Mouse (Mus musculus): ENCODE data around the gene Cracr2a. TPM values are rescaled to one million over a fixed set of nuclear protein-coding genes. Genes with fewer than 3 reads are reported as not detected.
A peak's percentile ranks its signal among the peaks of the same experiment; 100 is the strongest.

Gene Cracr2a
- polyA plus RNA-seq, 1 experiment from 2014 or later, result 2.8 TPM

DNA sequence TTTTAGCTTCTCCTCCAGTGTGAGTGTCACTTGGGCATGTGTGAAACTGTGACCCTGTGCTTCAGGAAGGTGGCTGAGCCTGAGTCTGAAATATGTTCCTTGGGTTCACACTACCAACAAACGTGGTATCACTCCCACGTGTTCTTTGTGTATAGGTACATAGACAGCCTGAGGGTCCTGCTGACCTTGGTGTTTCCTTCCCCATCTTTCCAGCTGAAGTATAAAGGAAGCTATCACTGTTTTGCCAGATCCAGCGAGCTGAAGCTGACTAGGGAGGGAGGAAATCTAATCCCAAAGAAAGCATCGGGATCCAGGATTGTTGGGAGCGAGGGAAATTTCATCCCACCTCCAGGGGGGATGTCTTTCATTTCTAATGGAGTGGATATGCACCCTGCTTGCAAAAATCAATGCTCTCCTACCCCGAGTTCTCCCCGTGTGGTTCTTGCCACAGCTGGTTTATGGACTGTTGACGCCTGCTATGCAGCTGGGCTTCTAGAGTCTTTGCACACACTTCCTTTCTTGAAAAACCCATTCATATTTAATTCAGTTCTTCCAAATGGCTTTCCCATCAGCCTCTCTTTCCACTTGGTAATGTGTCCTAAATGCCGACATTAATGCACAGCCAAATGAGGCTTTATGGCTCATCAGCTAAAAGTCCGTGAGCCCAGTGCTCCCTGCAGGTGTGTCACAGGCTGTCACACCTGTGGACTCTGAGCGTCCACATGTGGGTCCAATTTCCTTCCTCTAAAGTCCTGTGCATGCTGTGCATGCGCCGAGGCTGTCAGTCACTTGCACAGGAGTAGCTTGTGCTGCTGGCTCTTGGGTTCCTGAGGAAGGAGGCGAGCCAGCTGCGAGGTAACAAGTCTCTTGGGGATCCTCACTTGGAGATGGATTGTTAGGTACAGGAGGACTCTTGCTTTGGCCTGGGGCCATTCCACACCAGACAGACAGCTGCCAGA lies 44.2 kb downstream of the Cracr2a start:
- peaks cover 5% of the 10 kb centered on the region; the same call in 1 of the 2 replicates for H3K4me1 ChIP-seq (ENCODE audit: insufficient read depth)
- H3K4me2 ChIP-seq, result no peak overlapping the region
- 51% methylated on average over 15 of the region's 15 CpGs for WGBS
- H3K9me3 ChIP-seq (ENCODE audit: low read depth, low read length), result peaks cover 3% of the 10 kb centered on the region; the same call in 1 of the 2 replicates
- DNase-seq (peak; percentile 78), ATAC-seq (ENCODE audit: insufficient read depth) (peak; percentile 80)
- no peaks in the 10 kb centered on the region for H3K27me3 ChIP-seq (ENCODE audit: insufficient read depth, low read length)
- no peak overlapping the region for H3K9ac ChIP-seq
- TF ChIP-seq CTCF (IDR thresholded peaks at IDR 0.05; ENCODE audit: low read depth), result no peak
- no peaks in the 10 kb centered on the region for H3K36me3 ChIP-seq (ENCODE audit: insufficient read depth)
- H3K27ac ChIP-seq (ENCODE audit: low read depth), result peak overlapping the region; percentile 51; the same call in 1 of the 2 replicates
- no peak overlapping the region for H3K4me3 ChIP-seq (ENCODE audit: low read depth, low read length)

DNA sequence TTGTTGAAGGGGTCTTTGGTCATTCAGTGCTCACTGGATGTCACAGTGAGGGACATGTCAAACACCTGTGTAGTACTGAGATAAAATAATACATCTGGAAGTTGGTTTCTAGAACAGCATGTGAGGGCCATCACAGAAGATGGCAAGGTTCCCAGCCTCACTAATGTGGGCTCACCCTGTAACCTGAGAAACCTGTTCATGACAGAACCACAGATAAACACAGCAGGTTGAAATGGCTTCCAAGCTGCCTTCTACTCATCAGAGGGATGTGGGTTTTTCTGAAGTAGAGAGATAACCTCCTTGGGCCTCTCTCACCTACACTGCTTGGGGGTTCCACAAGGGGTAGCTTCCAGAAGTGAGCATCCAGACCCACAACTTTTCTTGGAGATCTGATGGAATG lies 48.5 kb downstream of the Cracr2a start:
- no peaks in the 10 kb centered on the region for H3K27me3 ChIP-seq (ENCODE audit: insufficient read depth, low read length)
- no peak overlapping the region for H3K4me2 ChIP-seq
- H3K4me1 ChIP-seq (ENCODE audit: insufficient read depth), result peaks cover 15% of the 10 kb centered on the region
- H3K36me3 ChIP-seq (ENCODE audit: insufficient read depth), result no peaks in the 10 kb centered on the region
- no peak for DNase-seq
- H3K9ac ChIP-seq, result no peak overlapping the region
- ATAC-seq (ENCODE audit: insufficient read depth), result no peak
- TF ChIP-seq CTCF (IDR thresholded peaks at IDR 0.05; ENCODE audit: low read depth), result no peak
- H3K9me3 ChIP-seq (ENCODE audit: low read depth, low read length), result no peaks in the 10 kb centered on the region
- no peak overlapping the region for H3K4me3 ChIP-seq (ENCODE audit: low read depth, low read length)
- H3K27ac ChIP-seq (ENCODE audit: low read depth), result no peak overlapping the region

DNA sequence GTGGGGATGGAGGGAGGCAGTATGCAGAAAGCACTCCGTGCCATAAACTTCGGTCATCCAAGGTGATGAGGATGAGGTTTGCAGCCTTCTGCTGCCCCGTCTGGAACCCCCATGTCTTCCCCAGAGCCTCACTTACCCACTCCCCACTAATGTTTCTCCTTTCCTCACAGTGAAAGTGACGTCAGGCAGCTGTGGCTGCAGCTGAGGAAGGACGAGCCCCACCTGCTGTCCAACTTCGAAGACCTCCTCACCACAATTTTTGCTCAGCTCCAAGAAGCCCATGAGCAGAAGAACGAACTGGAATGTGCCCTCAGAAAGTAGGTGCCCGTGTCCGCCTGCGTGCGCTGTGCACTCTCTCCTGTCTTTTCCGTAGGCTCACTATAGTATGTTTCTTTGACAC lies 50.1 kb downstream of the Cracr2a start:
- Histone ChIP-seq H3K4me3 (ENCODE audit: low read depth, low read length) (no peak overlapping the region), H3K27ac (ENCODE audit: low read depth) (no peak overlapping the region; the same call in 1 of the 2 replicates), H3K4me1 (ENCODE audit: insufficient read depth) (peaks cover 10% of the 10 kb centered on the region; the same call in 1 of the 2 replicates), H3K27me3 (ENCODE audit: insufficient read depth, low read length) (no peaks in the 10 kb centered on the region), H3K9me3 (ENCODE audit: low read depth, low read length) (no peaks in the 10 kb centered on the region), H3K36me3 (ENCODE audit: insufficient read depth) (no peaks in the 10 kb centered on the region), H3K9ac (no peak overlapping the region), H3K4me2 (no peak overlapping the region)
- WGBS, result 44% methylated on average over 12 of the region's 12 CpGs
- ATAC-seq (ENCODE audit: insufficient read depth), result no peak
- TF ChIP-seq CTCF (IDR thresholded peaks at IDR 0.05; ENCODE audit: low read depth), result peak; percentile 32
- DNase-seq, result peak; percentile 77

DNA sequence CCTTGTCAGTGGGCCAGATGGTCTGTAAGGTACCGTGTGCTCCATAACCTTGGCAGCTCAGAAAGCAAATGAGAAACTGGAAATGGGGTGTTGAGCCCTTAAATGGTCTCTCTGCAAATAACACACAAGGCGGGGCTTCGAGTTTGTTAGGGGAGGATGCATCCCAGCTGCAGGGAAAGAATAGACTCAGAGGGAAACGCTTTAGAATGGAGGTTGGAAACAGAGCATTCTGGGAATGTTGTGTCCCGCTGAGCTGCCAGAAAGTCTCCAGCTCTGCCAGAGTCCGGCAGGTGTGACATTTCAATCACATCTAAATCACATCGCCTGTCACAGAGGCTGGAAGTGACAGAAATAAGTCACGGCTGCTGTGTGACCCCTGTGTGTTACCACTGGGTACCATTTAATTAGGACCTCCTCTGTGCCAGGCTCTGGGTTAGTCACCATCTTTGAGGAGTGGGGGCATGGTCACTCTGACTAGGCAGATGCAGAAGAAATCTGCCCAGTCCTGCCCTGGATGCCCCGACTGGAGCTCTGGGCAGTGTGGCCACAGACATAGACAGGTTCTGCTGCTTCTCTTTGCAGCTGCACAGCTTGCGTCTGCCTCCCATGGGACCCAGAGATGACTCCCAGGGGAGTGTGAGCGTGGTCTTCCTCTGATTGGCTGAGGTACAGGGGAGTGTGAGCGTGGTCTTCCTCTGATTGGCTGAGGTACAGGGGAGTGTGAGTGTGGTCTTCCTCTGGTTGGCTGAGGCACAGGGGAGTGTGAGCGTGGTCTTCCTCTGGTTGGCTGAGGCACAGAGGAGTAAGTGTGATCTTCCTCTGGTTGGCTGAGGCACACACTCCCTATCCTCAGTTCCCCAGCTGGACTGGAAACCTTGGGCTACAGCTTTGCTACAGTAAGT lies 53.2 kb downstream of the Cracr2a start:
- Histone ChIP-seq H3K9ac (no peak overlapping the region), H3K36me3 (ENCODE audit: insufficient read depth) (no peaks in the 10 kb centered on the region), H3K4me1 (ENCODE audit: insufficient read depth) (peaks cover 10% of the 10 kb centered on the region; the same call in 1 of the 2 replicates), H3K9me3 (ENCODE audit: low read depth, low read length) (no peaks in the 10 kb centered on the region), H3K27me3 (ENCODE audit: insufficient read depth, low read length) (no peaks in the 10 kb centered on the region), H3K4me2 (0 out of 2 replicates have a peak overlapping the region, but pooled peaks have one; percentile 7), H3K4me3 (ENCODE audit: low read depth, low read length) (no peak overlapping the region), H3K27ac (ENCODE audit: low read depth) (peak overlapping the region; percentile 42)
- TF ChIP-seq CTCF (IDR thresholded peaks at IDR 0.05; ENCODE audit: low read depth), result no peak
- ATAC-seq (ENCODE audit: insufficient read depth), result peak; percentile 84
- DNase-seq, result peak; percentile 95
- WGBS, result 32% methylated on average over 13 of the region's 13 CpGs

DNA sequence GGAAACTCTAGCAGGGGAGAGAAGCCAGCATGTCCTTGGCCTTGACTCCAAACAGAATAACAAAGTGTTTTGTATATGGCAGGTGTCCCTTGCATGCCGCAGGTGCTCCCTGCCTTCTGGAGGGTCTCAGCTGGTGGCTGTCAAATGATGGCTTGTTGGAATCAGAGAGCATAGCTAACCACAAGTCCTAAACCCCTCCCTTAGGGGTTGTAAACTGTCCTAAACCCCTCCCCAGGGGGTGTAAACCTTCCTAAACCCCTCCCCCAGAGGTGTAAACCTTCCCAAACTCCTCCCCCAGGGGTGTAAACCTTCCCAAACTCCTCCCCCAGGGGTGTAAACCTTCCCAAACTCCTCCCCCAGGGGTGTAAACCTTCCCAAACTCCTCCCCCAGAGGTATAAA lies 55.5 kb downstream of the Cracr2a start:
- Histone ChIP-seq H3K4me1 (ENCODE audit: insufficient read depth) (0 out of 2 replicates have a peak, but pooled peaks cover 3% of the 10 kb centered on the region), H3K4me3 (ENCODE audit: low read depth, low read length) (no peak overlapping the region), H3K27ac (ENCODE audit: low read depth) (no peak overlapping the region), H3K4me2 (no peak overlapping the region), H3K9ac (no peak overlapping the region), H3K9me3 (ENCODE audit: low read depth, low read length) (no peaks in the 10 kb centered on the region), H3K27me3 (ENCODE audit: insufficient read depth, low read length) (no peaks in the 10 kb centered on the region), H3K36me3 (ENCODE audit: insufficient read depth) (no peaks in the 10 kb centered on the region)
- TF ChIP-seq CTCF (IDR thresholded peaks at IDR 0.05; ENCODE audit: low read depth), result no peak
- DNase-seq (no peak), ATAC-seq (ENCODE audit: insufficient read depth) (no peak)
- 94% methylated on average over 1 of the region's 1 CpGs for WGBS

DNA sequence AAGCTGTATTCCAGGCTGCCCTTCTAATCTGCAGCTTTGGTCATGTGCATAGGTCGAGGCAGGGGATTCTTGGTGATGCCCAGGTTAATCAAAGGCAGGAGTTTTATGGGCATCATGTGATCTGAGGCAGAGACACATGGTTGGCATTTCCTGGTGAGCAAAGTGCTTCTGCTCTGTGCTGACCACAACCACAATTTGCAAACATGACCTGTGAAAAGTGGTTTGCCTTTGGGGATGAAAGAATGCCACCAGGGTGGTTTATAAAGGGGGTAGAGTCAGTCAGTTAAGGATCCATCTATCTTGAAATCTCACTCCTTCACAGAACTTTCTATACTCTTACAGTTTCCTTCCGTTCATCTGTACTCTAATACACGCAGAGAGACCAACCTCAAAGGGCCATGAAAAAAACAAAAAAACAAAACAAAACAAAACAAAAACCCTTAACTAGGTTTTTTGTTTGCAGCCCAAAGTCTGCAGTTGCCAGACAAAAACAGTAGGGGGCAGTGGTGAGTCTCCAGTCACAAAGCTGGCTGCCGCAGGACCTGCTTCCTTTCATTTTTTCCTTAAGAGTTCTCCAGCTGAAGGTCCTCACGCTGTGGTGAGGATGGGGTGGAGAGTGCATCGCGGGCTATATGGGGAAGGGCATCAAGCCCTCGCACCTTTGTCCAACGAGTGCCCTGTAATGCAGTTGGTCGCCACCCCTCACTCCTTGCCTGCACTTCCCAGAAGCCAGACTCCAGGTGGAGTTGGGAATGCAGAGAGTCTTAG lies 56.3 kb downstream of the Cracr2a start:
- Histone ChIP-seq H3K4me2 (peak overlapping the region; percentile 25; the same call in 1 of the 2 replicates), H3K27ac (ENCODE audit: low read depth) (no peak overlapping the region), H3K4me1 (ENCODE audit: insufficient read depth) (0 out of 2 replicates have a peak, but pooled peaks cover 3% of the 10 kb centered on the region), H3K27me3 (ENCODE audit: insufficient read depth, low read length) (no peaks in the 10 kb centered on the region), H3K4me3 (ENCODE audit: low read depth, low read length) (no peak overlapping the region), H3K36me3 (ENCODE audit: insufficient read depth) (no peaks in the 10 kb centered on the region), H3K9me3 (ENCODE audit: low read depth, low read length) (no peaks in the 10 kb centered on the region), H3K9ac (no peak overlapping the region)
- peak; percentile 86 for TF ChIP-seq CTCF (IDR thresholded peaks at IDR 0.05; ENCODE audit: low read depth)
- ATAC-seq (ENCODE audit: insufficient read depth), result no peak
- peak; percentile 83 for DNase-seq
- 32% methylated on average over 10 of the region's 10 CpGs for WGBS

All from lung, embryonic 14.5 days (tissue).